Mouse (Mus musculus): ENCODE data around the gene Midn. TPM values are rescaled to one million over a fixed set of nuclear protein-coding genes. Genes with fewer than 3 reads are reported as not detected.
A peak's percentile ranks its signal among the peaks of the same experiment; 100 is the strongest.

Gene Midn
- polyA plus RNA-seq (2015; fragmentation: Nextera tagmentation; extraction: Ambion mirVana) = 3.0 and 4.3 TPM in 2 replicates

DNA sequence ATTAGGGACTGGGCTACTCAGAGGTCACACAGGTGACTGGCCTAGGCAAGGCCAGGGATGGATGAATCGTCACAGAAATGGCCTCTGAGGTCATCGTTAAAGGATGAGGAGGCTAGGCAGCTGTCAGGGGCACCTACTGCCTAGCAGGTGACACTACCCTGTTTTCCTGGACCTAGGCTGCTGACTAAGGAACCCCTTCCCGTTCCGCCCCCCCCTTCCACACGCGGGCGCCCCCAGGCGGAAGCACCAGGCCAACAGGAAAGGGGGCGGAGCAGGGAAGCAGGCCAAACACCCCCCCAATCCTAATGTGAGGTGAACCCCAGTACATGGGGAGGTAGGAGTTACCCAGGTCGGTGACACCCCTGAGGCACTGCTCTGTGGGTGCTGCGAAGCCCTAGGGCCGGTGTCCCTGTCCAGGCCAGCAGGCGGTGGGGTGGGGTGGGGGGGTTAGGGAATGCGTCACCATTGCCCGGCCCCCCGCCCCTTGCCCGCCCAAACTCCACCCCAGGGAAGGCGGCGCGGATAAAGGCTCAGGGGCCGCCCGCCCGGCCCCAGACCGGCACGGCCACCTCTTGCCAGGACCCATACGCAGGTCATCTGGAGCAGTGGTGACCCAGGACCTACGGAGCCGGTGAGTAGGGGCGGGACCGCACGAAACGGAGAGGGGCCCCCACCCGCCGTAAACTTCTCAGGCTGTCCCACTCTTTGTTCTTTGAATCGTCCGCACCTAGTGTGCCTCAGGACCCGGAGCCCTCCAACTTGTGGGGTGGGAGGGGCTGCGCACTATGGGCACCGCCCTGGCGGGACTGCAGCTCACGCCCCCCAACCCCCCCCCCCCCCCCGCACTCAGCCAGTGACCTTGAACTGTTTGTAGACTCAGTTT lies at the start of gene Midn:
Midn (plus strand) TSS at position 554 of the 883 bp plus-strand sequence.
- no peaks in the 10 kb centered on the region for H3K27me3 ChIP-seq (ENCODE audit: insufficient read depth, low read length)
- TF ChIP-seq CTCF (IDR thresholded peaks at IDR 0.05; ENCODE audit: low read depth) = peak; percentile 72
- peak; percentile 10; the same call in 1 of the 2 replicates for TF ChIP-seq EP300 (IDR thresholded peaks at IDR 0.05; ENCODE audit: low read depth)
- H3K9me3 ChIP-seq (ENCODE audit: low read length) = no peaks in the 10 kb centered on the region
- peak within 1 kb of the TSS; percentile 90 for H3K4me3 ChIP-seq (ENCODE audit: low read depth, low read length)
- H3K9ac ChIP-seq (replicated peaks) = peak within 1 kb of the TSS; percentile 70
- ATAC-seq = peak; percentile 32
- DNase-seq = peak; percentile 87
- H3K4me2 ChIP-seq (ENCODE audit: low read depth, low read length) = peak within 1 kb of the TSS; percentile 96
- peak within 1 kb of the TSS; percentile 99 for H3K27ac ChIP-seq (ENCODE audit: low read depth)
- H3K4me1 ChIP-seq (ENCODE audit: insufficient read depth) = peaks cover 48% of the 10 kb centered on the region
- peaks cover 37% of the 10 kb centered on the region for H3K36me3 ChIP-seq (replicated peaks; ENCODE audit: insufficient read depth, low read length)
- 0% methylated on average over 30 of the region's 42 CpGs for WGBS (ENCODE audit: insufficient replicate concordance)

GRCm38 (mm10) chr10:80098630-80099029 lies 49.4 kb upstream of the Midn start:
- peaks cover 83% of the 10 kb centered on the region for H3K4me1 ChIP-seq (ENCODE audit: insufficient read depth)
- ATAC-seq (peak; percentile 35; the same call in 1 of the 2 replicates), DNase-seq (peak; percentile 67)
- H3K4me2 ChIP-seq (ENCODE audit: low read depth, low read length) = peak overlapping the region; percentile 55
- H3K9me3 ChIP-seq (ENCODE audit: low read length) = no peaks in the 10 kb centered on the region
- no peaks in the 10 kb centered on the region for H3K27me3 ChIP-seq (ENCODE audit: insufficient read depth, low read length)
- H3K27ac ChIP-seq (ENCODE audit: low read depth) = peak overlapping the region; percentile 64
- peaks cover 8% of the 10 kb centered on the region; the same call in 1 of the 2 replicates for H3K36me3 ChIP-seq (replicated peaks; ENCODE audit: insufficient read depth, low read length)
- 0 out of 2 replicates have a peak overlapping the region, but pooled peaks have one; percentile 3 for H3K4me3 ChIP-seq (ENCODE audit: low read depth, low read length)
- 0 out of 2 replicates have a peak overlapping the region, but pooled peaks have one; percentile 11 for H3K9ac ChIP-seq (replicated peaks)
- TF ChIP-seq EP300 (IDR thresholded peaks at IDR 0.05; ENCODE audit: low read depth) = no peak
- no peak for TF ChIP-seq CTCF (IDR thresholded peaks at IDR 0.05; ENCODE audit: low read depth)
- WGBS (ENCODE audit: insufficient replicate concordance) = 36% methylated on average over 5 of the region's 5 CpGs

GRCm38 (mm10) chr10:80100982-80101381 lies 47.1 kb upstream of the Midn start:
- no peaks in the 10 kb centered on the region for H3K9me3 ChIP-seq (ENCODE audit: low read length)
- H3K4me3 ChIP-seq (ENCODE audit: low read depth, low read length) = peak overlapping the region; percentile 85
- peak; percentile 21; the same call in 1 of the 2 replicates for ATAC-seq
- peak; percentile 70 for DNase-seq
- no peak for TF ChIP-seq CTCF (IDR thresholded peaks at IDR 0.05; ENCODE audit: low read depth)
- no peak for TF ChIP-seq EP300 (IDR thresholded peaks at IDR 0.05; ENCODE audit: low read depth)
- peak overlapping the region; percentile 91 for H3K27ac ChIP-seq (ENCODE audit: low read depth)
- 31% methylated on average over 11 of the region's 11 CpGs for WGBS (ENCODE audit: insufficient replicate concordance)
- no peaks in the 10 kb centered on the region for H3K27me3 ChIP-seq (ENCODE audit: insufficient read depth, low read length)
- peaks cover 72% of the 10 kb centered on the region for H3K4me1 ChIP-seq (ENCODE audit: insufficient read depth)
- H3K36me3 ChIP-seq (replicated peaks; ENCODE audit: insufficient read depth, low read length) = peaks cover 8% of the 10 kb centered on the region; the same call in 1 of the 2 replicates
- peak overlapping the region; percentile 82 for H3K4me2 ChIP-seq (ENCODE audit: low read depth, low read length)
- H3K9ac ChIP-seq (replicated peaks) = peak overlapping the region; percentile 91

- Histone ChIP-seq H3K9ac (replicated peaks) (peak overlapping the region; percentile 91), H3K27ac (ENCODE audit: low read depth) (peak overlapping the region; percentile 91), H3K4me2 (ENCODE audit: low read depth, low read length) (peak overlapping the region; percentile 82), H3K4me3 (ENCODE audit: low read depth, low read length) (peak overlapping the region; percentile 85), H3K9me3 (ENCODE audit: low read length) (no peaks in the 10 kb centered on the region), H3K36me3 (replicated peaks; ENCODE audit: insufficient read depth, low read length) (peaks cover 5% of the 10 kb centered on the region; the same call in 1 of the 2 replicates), H3K4me1 (ENCODE audit: insufficient read depth) (peaks cover 59% of the 10 kb centered on the region), H3K27me3 (ENCODE audit: insufficient read depth, low read length) (no peaks in the 10 kb centered on the region)
- DNase-seq (peak; percentile 95), ATAC-seq (peak; percentile 82)
- under 1% methylated on average over 49 of the region's 59 CpGs for WGBS (ENCODE audit: insufficient replicate concordance)
- TF ChIP-seq CTCF (IDR thresholded peaks at IDR 0.05; ENCODE audit: low read depth) = no peak
Observed at GRCm38 (mm10) chr10:80102216-80102915, 45.7 kb upstream of the Midn start.

DNA sequence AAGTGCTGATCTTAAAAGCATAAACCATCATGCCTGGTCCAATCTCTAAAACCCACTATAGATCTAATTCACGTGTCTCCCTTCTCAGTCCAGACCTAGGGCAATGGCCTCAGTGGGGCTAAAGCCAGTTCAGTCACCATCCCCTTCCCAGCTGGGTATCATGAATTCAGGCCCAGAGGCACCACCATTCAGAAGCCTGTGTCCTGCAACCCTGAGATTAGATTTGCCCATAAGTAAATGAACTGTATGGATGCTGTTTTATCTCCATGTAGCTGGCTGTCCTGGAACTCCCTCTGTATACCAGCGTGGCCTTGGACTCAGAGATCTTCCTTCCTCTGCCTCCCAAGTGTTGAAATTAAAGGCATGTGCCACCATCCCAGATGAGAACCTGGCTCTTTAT lies 45.0 kb upstream of the Midn start:
- Histone ChIP-seq H3K4me3 (ENCODE audit: low read depth, low read length) (peak overlapping the region; percentile 85), H3K9me3 (ENCODE audit: low read length) (no peaks in the 10 kb centered on the region), H3K4me1 (ENCODE audit: insufficient read depth) (peaks cover 52% of the 10 kb centered on the region), H3K9ac (replicated peaks) (peak overlapping the region; percentile 91; the same call in 1 of the 2 replicates), H3K4me2 (ENCODE audit: low read depth, low read length) (peak overlapping the region; percentile 82), H3K27ac (ENCODE audit: low read depth) (peak overlapping the region; percentile 91), H3K27me3 (ENCODE audit: insufficient read depth, low read length) (no peaks in the 10 kb centered on the region), H3K36me3 (replicated peaks; ENCODE audit: insufficient read depth, low read length) (peaks cover 5% of the 10 kb centered on the region; the same call in 1 of the 2 replicates)
- peak; percentile 56 for ATAC-seq
- TF ChIP-seq EP300 (IDR thresholded peaks at IDR 0.05; ENCODE audit: low read depth) (peak; percentile 51), CTCF (IDR thresholded peaks at IDR 0.05; ENCODE audit: low read depth) (no peak)
- 63% methylated on average over 2 of the region's 2 CpGs for WGBS (ENCODE audit: insufficient replicate concordance)
- no peak for DNase-seq
